Mouse (Mus musculus) embryonic facial prominence, embryonic 13.5 days (tissue): ENCODE measurements around the gene Pced1a. TPM values are rescaled to one million over a fixed set of nuclear protein-coding genes. Genes with fewer than 3 reads are reported as not detected.

Experiments
- ATAC-seq: fragments of 200-750 bp; cut with Nextera tagmentation; 2 replicates; pipeline ENCODE4 v1.8.0; 2017; ENCODE audit warnings: low read depth; ENCODE audit not compliant: insufficient number of reproducible peaks, insufficient read depth, low FRiP score, low TSS enrichment
- H3K27ac ChIP-seq: fragments of 300-500 bp; sonication (generic); 2 replicates; pipeline ENCODE4 v1.5.1; 2015; ENCODE audit warnings: moderate library complexity, mild to moderate bottlenecking, inconsistent platforms
- H3K27me3 ChIP-seq: fragments of 300-500 bp; sonication (generic); 2 replicates; pipeline ENCODE4 v1.6.1; 2015; ENCODE audit warnings: mild to moderate bottlenecking, inconsistent platforms
- H3K36me3 ChIP-seq: fragments of 300-500 bp; sonication (generic); 2 replicates; pipeline ENCODE4 v1.6.1; 2015; ENCODE audit warnings: mild to moderate bottlenecking, inconsistent platforms
- H3K4me1 ChIP-seq: fragments of 300-500 bp; sonication (generic); 2 replicates; pipeline ENCODE4 v1.6.1; 2015; ENCODE audit warnings: inconsistent platforms
- H3K4me2 ChIP-seq: fragments of 300-500 bp; sonication (generic); 2 replicates; pipeline ENCODE4 v1.6.1; 2015; ENCODE audit warnings: moderate library complexity, mild to moderate bottlenecking, inconsistent platforms
- H3K4me3 ChIP-seq: fragments of 300-500 bp; sonication (generic); 2 replicates; pipeline ENCODE4 v1.5.1; 2015; ENCODE audit warnings: mild to moderate bottlenecking, inconsistent platforms
- H3K9ac ChIP-seq: fragments of 300-500 bp; sonication (generic); 2 replicates; pipeline ENCODE4 v1.6.1; 2015; ENCODE audit warnings: mild to moderate bottlenecking, inconsistent platforms
- H3K9me3 ChIP-seq: fragments of 300-500 bp; sonication (generic); 2 replicates; pipeline ENCODE4 v1.6.1; 2016; ENCODE audit warnings: inconsistent platforms
- WGBS: fragments of 180-500 bp; shearing (Covaris S2); methylation state at CpG from one replicate; pipeline ENCODE4 v1.1.7; 2015; ENCODE audit warnings: mixed read lengths; 5-methylcytosine and 5-hydroxymethylcytosine counted together
- polyA plus RNA-seq: library from polyadenylated mRNA; unstranded; fragments of >200 nt; fragmentation: Nextera tagmentation; extraction: Ambion mirVana; gene quantifications from 2 replicates; pipeline ENCODE4 v1.2.1, GENCODE M21; 2015

The Pced1a gene
- polyA plus RNA-seq: 15.5 and 16.3 TPM in 2 replicates

DNA sequence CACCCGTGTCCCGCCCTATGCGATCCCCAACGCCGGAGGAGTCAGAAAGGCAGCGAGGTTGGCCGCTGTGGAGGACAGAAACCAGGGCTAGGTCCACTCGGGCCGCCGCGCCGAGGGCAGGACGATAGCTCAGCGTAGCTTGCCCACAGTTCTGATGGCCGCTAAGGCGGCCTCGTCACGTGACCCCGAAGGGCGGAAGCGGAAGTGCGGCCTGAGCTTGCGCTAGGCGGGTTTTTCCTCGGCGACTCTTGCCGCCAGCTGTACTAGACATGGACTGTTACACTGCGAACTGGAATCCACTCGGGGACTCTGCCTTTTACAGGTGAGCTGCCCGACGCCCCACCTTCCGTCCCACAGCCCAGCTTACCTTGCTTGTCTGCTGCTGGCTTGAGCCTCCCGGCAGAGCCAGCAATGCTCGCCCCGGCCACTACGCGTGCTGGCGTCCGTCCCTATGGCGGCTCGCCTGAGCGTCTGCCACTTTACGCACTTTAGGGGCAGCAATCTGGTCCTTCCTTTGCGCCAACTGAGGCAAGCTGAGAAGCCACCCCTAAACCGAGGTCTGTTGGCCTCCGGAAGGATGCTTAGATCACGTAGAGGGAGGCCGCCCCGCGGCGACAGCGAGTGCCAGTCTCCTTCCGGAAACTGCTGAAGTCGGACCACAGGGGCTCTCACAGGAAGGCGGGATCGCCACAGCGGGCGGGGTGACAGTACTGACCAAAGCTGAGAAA lies at the start of gene Pced1a, which contains the start of gene Vps16:
TSS of gene Pced1a (minus strand) at position 576 of the 728 bp plus-strand sequence.
TSS of gene Vps16 (plus strand) at position 214 of the 728 bp plus-strand sequence.
- H3K4me2 ChIP-seq: peak within 1 kb of the TSS; percentile 84
- H3K4me3 ChIP-seq: peak within 1 kb of the TSS; percentile 84
- H3K27me3 ChIP-seq: no peaks in the 10 kb centered on the region
- H3K4me1 ChIP-seq: peaks cover 38% of the 10 kb centered on the region
- H3K9ac ChIP-seq: peak within 1 kb of the TSS; percentile 92
- under 1% methylated on average over 58 of the region's 58 CpGs for WGBS
- peak within 1 kb of the TSS; percentile 92 for H3K27ac ChIP-seq
- peaks cover 21% of the 10 kb centered on the region for H3K36me3 ChIP-seq
- no peaks in the 10 kb centered on the region for H3K9me3 ChIP-seq
- peak; percentile 89 for ATAC-seq

GRCm38 (mm10) chr2:130472908-130473510 lies 48.5 kb upstream of the Pced1a start:
- H3K4me2 ChIP-seq: no peak overlapping the region
- ATAC-seq: no peak

DNA sequence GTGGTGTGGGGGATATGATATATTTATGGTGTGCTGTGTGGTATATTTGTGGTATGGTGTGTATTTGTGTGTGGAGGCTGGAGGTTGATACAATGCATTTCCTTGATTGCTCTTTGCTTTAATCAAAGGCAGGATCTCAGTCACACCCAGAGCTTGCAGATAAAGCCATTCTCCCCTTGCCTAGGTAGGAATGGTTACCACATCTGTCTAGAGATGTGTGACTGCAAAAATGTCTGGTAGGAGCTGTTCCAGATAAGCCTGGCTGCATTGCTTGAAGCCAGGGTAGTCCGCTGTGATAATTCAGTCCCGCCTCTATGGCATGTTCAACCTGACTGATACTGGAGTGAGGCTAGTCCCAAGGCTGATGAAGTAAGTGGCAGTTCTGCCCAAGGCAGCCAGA lies 45.4 kb upstream of the Pced1a start:
- H3K4me2 ChIP-seq: no peak overlapping the region
- H3K4me1 ChIP-seq: no peaks in the 10 kb centered on the region
- ATAC-seq: no peak
- H3K27me3 ChIP-seq: no peaks in the 10 kb centered on the region
- no peaks in the 10 kb centered on the region for H3K9me3 ChIP-seq
- no peak overlapping the region for H3K27ac ChIP-seq
- WGBS: 88% methylated on average over 2 of the region's 2 CpGs
- no peak overlapping the region for H3K4me3 ChIP-seq
- no peak overlapping the region for H3K9ac ChIP-seq
- H3K36me3 ChIP-seq: no peaks in the 10 kb centered on the region

More at GRCm38 (mm10) chr2:130472908-130473510, 48.5 kb upstream of the Pced1a start:
- Histone ChIP-seq H3K27ac (no peak overlapping the region), H3K4me3 (no peak overlapping the region), H3K27me3 (no peaks in the 10 kb centered on the region), H3K9me3 (no peaks in the 10 kb centered on the region), H3K4me1 (no peaks in the 10 kb centered on the region), H3K36me3 (peaks cover 5% of the 10 kb centered on the region), H3K9ac (no peak overlapping the region)
- WGBS: 76% methylated on average over 8 of the region's 8 CpGs

- ATAC-seq: no peak
- Histone ChIP-seq H3K4me3 (no peak overlapping the region), H3K27ac (no peak overlapping the region), H3K36me3 (no peaks in the 10 kb centered on the region), H3K4me1 (no peaks in the 10 kb centered on the region), H3K9me3 (no peaks in the 10 kb centered on the region), H3K27me3 (no peaks in the 10 kb centered on the region), H3K9ac (no peak overlapping the region), H3K4me2 (no peak overlapping the region)
- 65% methylated on average over 4 of the region's 4 CpGs for WGBS
These were observed 44.9 kb upstream of the Pced1a start for GRCm38 (mm10) chr2:130469366-130469765.

- Histone ChIP-seq H3K4me1 (peaks cover 2% of the 10 kb centered on the region), H3K4me2 (no peak overlapping the region), H3K27ac (no peak overlapping the region), H3K9ac (no peak overlapping the region), H3K36me3 (no peaks in the 10 kb centered on the region), H3K9me3 (no peaks in the 10 kb centered on the region), H3K27me3 (no peaks in the 10 kb centered on the region), H3K4me3 (no peak overlapping the region)
- 89% methylated on average over 1 of the region's 1 CpGs for WGBS
- no peak for ATAC-seq
These were observed 41.9 kb upstream of the Pced1a start for GRCm38 (mm10) chr2:130466438-130466837.

DNA sequence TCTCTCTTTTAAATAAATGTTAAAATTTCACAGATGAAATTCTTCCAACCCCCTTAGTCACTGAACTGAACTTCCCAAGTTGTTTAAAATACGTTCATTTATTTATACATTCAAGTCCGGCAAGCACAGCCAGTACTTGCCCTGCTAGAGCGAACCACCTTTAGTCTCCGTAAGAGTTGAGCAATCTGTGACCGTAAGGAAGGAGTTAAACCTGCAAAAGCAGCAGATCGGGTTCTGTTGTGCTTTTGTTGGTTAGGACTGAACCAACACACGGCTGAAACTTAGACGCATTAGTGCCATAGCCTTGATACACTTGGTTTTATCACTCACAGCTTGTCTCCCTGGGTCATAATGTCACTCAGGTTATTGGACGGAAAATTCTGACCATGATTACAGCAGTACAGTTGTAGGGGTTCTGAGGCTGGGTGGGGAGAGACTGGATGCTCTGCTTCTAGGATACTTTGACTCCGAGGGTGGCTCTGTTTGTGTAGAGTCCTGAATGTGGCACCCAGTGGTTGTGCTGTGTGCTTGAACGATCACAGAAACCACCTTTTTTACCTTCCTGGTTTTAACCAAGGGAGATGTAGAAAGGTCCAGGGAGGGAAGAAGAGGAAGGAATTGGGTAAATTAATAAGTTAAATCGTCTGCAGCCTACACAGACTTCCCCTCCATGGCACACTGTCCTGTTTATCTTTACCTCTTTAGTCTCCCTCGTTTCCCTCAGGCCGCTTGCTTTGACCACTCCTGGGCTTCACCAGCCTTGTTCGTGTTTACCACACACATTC lies 37.0 kb upstream of the Pced1a start:
- Histone ChIP-seq H3K4me1 (peaks cover 10% of the 10 kb centered on the region), H3K4me2 (no peak overlapping the region), H3K36me3 (no peaks in the 10 kb centered on the region), H3K27me3 (no peaks in the 10 kb centered on the region), H3K9me3 (no peaks in the 10 kb centered on the region), H3K27ac (no peak overlapping the region), H3K9ac (no peak overlapping the region), H3K4me3 (no peak overlapping the region)
- 58% methylated on average over 15 of the region's 15 CpGs for WGBS
- ATAC-seq: no peak

GRCm38 (mm10) chr2:130459576-130459975 lies 35.1 kb upstream of the Pced1a start:
- Histone ChIP-seq H3K4me1 (peaks cover 10% of the 10 kb centered on the region), H3K27me3 (no peaks in the 10 kb centered on the region), H3K9ac (no peak overlapping the region), H3K27ac (no peak overlapping the region), H3K9me3 (no peaks in the 10 kb centered on the region), H3K36me3 (no peaks in the 10 kb centered on the region), H3K4me2 (no peak overlapping the region), H3K4me3 (no peak overlapping the region)
- no peak for ATAC-seq
- 72% methylated on average over 3 of the region's 3 CpGs for WGBS

- Histone ChIP-seq H3K9ac (no peak overlapping the region), H3K27ac (no peak overlapping the region), H3K36me3 (no peaks in the 10 kb centered on the region), H3K4me1 (peaks cover 14% of the 10 kb centered on the region), H3K27me3 (no peaks in the 10 kb centered on the region), H3K4me2 (no peak overlapping the region), H3K4me3 (no peak overlapping the region), H3K9me3 (no peaks in the 10 kb centered on the region)
- ATAC-seq: no peak
- WGBS: 81% methylated on average over 3 of the region's 3 CpGs
These were observed 33.4 kb upstream of the Pced1a start for GRCm38 (mm10) chr2:130457871-130458270.

DNA sequence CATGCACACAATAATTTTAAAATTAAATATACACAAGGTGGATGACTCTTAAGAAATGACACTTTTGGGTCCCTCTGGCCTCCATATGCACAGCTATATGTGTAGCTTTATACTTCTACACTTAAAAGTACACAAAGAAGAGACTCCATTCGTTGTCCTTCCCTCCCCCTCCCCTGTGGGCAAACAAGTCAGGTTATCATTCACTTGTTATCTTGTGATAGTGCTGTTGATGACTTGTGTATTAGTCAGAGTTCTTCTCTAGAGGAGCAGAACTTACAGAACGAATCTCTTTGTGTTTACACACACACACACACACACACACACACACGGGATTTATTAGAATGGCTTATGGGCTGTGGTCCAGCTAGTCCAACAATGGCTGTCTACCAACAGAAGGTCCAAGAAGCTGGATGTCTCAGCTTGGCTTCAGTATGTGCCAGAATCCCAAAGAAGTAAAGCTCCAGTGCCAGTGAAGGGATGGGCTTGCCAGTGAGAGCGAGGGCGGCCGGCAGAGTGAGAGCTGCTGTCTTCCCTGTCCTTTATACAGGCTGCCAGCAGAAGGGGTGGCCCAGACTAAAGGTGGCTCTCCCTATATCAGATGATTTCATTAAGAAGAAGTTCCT lies 30.4 kb upstream of the Pced1a start:
- H3K4me1 ChIP-seq: peaks cover 20% of the 10 kb centered on the region
- no peak overlapping the region for H3K27ac ChIP-seq
- H3K27me3 ChIP-seq: no peaks in the 10 kb centered on the region
- no peak for ATAC-seq
- WGBS: 88% methylated on average over 6 of the region's 6 CpGs
- no peak overlapping the region for H3K4me3 ChIP-seq
- H3K9me3 ChIP-seq: no peaks in the 10 kb centered on the region
- H3K9ac ChIP-seq: no peak overlapping the region
- no peak overlapping the region for H3K4me2 ChIP-seq
- no peaks in the 10 kb centered on the region for H3K36me3 ChIP-seq

- H3K36me3 ChIP-seq: no peaks in the 10 kb centered on the region
- H3K4me2 ChIP-seq: no peak overlapping the region
- no peak for ATAC-seq
- H3K4me1 ChIP-seq: peaks cover 26% of the 10 kb centered on the region
- H3K27me3 ChIP-seq: peaks cover 2% of the 10 kb centered on the region; the same call in 1 of the 2 replicates
- no peak overlapping the region for H3K27ac ChIP-seq
- no peak overlapping the region for H3K4me3 ChIP-seq
- no peak overlapping the region for H3K9ac ChIP-seq
- no peaks in the 10 kb centered on the region for H3K9me3 ChIP-seq
- 74% methylated on average over 6 of the region's 6 CpGs for WGBS
These were observed 28.9 kb upstream of the Pced1a start for GRCm38 (mm10) chr2:130453421-130453820.

DNA sequence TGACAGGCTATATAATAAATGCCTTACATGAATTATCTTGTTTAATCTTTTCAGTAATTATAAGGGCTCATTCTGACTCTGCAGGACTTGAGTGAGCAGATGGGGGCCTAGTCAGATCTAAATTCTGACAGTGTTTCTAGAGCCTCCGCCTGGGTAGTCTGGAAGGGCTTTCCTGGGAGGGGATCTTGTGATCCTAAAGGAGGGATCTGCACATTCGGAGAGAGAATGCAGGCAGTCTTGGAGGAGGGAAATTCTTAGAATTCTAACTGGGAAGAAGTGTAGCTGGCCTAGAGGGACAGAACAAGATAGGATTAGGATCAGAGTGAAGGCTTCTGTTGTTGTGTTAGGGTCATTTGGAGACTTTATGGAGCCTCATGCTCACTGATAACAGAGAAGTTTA lies 27.8 kb upstream of the Pced1a start:
- Histone ChIP-seq H3K36me3 (no peaks in the 10 kb centered on the region), H3K9me3 (no peaks in the 10 kb centered on the region), H3K27me3 (peaks cover 7% of the 10 kb centered on the region), H3K4me2 (no peak overlapping the region), H3K27ac (no peak overlapping the region), H3K9ac (no peak overlapping the region), H3K4me1 (peaks cover 26% of the 10 kb centered on the region), H3K4me3 (no peak overlapping the region)
- ATAC-seq: no peak
- 54% methylated on average over 2 of the region's 2 CpGs for WGBS
